Mouse (Mus musculus): Measurements from ENCODE around the gene Ap5z1.

The Ap5z1 gene

GRCm38 (mm10) chr5:142524711-142525464 is 61.1 kb downstream of the Ap5z1 start:
- DNase-seq: no peak

Data from kidney, adult 8-10 months (tissue).